Mouse (Mus musculus): ENCODE measurements around the gene Cdk13. TPM values are rescaled to one million over a fixed set of nuclear protein-coding genes. Genes with fewer than 3 reads are reported as not detected.

Gene Cdk13
- polyA plus RNA-seq, 1 experiment from 2014 or later = 14.6 TPM

DNA sequence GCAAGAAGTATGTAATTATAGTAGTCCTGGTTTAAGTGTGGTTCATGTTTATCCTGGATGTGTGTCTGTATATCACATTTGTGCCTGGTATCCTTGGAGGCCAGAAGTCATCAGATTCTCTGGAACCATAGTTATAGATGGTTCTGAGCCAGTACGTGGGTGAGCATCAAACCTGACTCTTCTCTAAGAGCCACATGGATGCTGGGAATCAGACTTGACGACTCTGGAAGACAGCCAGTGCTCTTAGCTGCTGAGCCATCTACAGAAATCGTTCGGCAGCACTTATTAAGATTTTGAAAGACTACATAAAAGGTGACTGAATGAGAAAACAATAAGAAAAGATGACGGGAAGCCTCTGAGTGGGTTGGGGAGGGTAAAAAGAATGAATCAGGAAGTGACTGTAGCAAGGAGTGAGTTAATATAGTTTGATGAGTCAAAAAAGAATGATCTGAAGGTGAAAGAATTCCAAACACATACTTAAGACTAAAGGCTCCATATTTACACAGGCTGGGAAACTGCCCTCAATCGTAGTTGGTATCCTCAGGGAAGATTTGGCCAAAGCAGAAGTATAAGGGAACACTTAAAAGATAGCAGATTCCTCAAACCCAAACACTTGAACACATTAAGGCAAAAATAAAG, 99.6 kb downstream of the Cdk13 start:
- Histone ChIP-seq H3K36me3 (ENCODE audit: control insufficient read depth, insufficient read depth) (no peaks in the 10 kb centered on the region), H3K9me3 (ENCODE audit: control insufficient read depth, low read length) (no peaks in the 10 kb centered on the region), H3K4me2 (ENCODE audit: low read length) (no peak overlapping the region), H3K4me3 (replicated peaks; ENCODE audit: low read length) (no peak overlapping the region), H3K27ac (ENCODE audit: low read length) (no peak overlapping the region), H3K9ac (replicated peaks; ENCODE audit: low read depth, low read length) (no peak overlapping the region), H3K27me3 (replicated peaks; ENCODE audit: control insufficient read depth, insufficient read depth, low read length) (no peaks in the 10 kb centered on the region), H3K4me1 (replicated peaks; ENCODE audit: control insufficient read depth, insufficient read depth, low read length) (no peaks in the 10 kb centered on the region)
- ATAC-seq = no peak
- 65% methylated on average over 6 of the region's 6 CpGs for WGBS

DNA sequence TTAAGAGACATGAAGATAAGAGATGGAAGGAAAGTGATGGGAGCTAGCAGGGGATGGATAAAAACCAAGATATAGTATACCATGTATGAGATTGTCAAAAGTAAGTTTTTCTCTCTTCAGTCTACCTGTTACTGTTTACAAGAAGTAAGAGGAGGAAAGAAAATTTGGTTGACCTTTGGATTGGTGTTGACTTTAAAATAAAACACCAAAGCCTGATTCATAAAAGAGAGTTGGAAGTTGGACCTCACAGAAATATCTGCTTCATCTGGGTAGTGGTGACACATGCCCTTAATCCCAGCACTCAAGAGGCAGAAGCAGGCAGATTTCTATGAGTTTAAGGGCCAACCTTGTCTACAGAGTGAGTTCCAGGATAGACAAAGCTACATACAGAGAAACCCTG, 102.6 kb downstream of the Cdk13 start:
- no peaks in the 10 kb centered on the region for H3K27me3 ChIP-seq (replicated peaks; ENCODE audit: control insufficient read depth, insufficient read depth, low read length)
- no peak overlapping the region for H3K4me3 ChIP-seq (replicated peaks; ENCODE audit: low read length)
- H3K4me2 ChIP-seq (ENCODE audit: low read length) = no peak overlapping the region
- H3K9ac ChIP-seq (replicated peaks; ENCODE audit: low read depth, low read length) = no peak overlapping the region
- no peaks in the 10 kb centered on the region for H3K9me3 ChIP-seq (ENCODE audit: control insufficient read depth, low read length)
- H3K36me3 ChIP-seq (ENCODE audit: control insufficient read depth, insufficient read depth) = no peaks in the 10 kb centered on the region
- no peak overlapping the region for H3K27ac ChIP-seq (ENCODE audit: low read length)
- no peak for ATAC-seq
- H3K4me1 ChIP-seq (replicated peaks; ENCODE audit: control insufficient read depth, insufficient read depth, low read length) = no peaks in the 10 kb centered on the region

DNA sequence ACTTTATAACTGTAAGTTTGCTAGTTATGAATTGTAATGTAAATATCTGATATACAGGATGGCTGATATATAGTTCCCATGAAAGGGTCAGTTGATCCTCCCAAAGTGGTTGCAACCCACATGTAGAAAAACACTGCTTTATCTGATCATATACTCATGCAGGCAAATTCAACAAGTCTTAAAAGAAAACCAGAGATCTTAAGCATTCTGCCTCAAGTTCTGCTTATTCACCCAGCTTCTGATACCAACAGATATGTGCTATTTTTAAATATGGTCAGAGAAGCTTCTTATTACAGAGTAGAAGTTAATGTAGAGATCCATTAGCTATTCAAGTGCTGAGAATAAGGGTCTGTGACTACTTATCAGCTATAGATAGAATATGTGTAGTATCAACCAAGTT, 103.6 kb downstream of the Cdk13 start:
- Histone ChIP-seq H3K4me2 (ENCODE audit: low read length) (no peak overlapping the region), H3K9ac (replicated peaks; ENCODE audit: low read depth, low read length) (no peak overlapping the region), H3K27me3 (replicated peaks; ENCODE audit: control insufficient read depth, insufficient read depth, low read length) (no peaks in the 10 kb centered on the region), H3K4me3 (replicated peaks; ENCODE audit: low read length) (no peak overlapping the region), H3K4me1 (replicated peaks; ENCODE audit: control insufficient read depth, insufficient read depth, low read length) (0 out of 2 replicates have a peak, but pooled peaks cover 2% of the 10 kb centered on the region), H3K27ac (ENCODE audit: low read length) (no peak overlapping the region), H3K36me3 (ENCODE audit: control insufficient read depth, insufficient read depth) (no peaks in the 10 kb centered on the region), H3K9me3 (ENCODE audit: control insufficient read depth, low read length) (no peaks in the 10 kb centered on the region)
- ATAC-seq = no peak

DNA sequence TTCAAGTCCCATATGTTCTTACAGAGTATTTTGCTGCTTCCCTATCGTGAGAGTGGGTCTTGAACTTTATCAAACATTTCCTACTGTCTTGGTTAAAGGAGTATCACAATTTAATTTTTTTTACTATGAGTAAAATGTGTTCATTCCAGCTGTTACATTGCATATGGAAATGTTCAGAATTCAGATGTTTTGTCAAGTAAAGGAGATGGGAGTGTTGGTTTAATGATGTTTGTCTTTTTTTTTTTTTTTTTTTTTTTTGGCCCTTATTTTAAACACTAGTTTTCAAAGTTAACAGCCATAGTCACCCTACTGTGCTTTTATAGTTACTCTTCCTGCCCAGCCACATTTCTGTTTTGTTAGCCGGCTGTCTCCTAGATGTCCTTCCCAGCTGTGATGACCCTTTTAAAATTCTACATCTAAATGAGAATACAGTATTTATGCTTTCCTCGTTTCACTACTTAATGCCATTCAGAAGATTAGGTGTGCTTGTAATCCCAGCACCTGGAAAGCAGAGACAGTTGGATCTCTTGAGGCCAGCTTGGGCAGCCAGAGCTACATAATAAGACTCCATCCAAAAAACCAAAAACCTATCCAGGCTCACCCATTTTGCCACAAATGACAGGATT, 104.7 kb downstream of the Cdk13 start:
- Histone ChIP-seq H3K4me1 (replicated peaks; ENCODE audit: control insufficient read depth, insufficient read depth, low read length) (peaks cover 5% of the 10 kb centered on the region), H3K9me3 (ENCODE audit: control insufficient read depth, low read length) (no peaks in the 10 kb centered on the region), H3K4me3 (replicated peaks; ENCODE audit: low read length) (no peak overlapping the region), H3K27me3 (replicated peaks; ENCODE audit: control insufficient read depth, insufficient read depth, low read length) (no peaks in the 10 kb centered on the region), H3K9ac (replicated peaks; ENCODE audit: low read depth, low read length) (no peak overlapping the region), H3K4me2 (ENCODE audit: low read length) (no peak overlapping the region), H3K36me3 (ENCODE audit: control insufficient read depth, insufficient read depth) (no peaks in the 10 kb centered on the region), H3K27ac (ENCODE audit: low read length) (no peak overlapping the region)
- ATAC-seq = no peak
- 78% methylated on average over 3 of the region's 3 CpGs for WGBS

DNA sequence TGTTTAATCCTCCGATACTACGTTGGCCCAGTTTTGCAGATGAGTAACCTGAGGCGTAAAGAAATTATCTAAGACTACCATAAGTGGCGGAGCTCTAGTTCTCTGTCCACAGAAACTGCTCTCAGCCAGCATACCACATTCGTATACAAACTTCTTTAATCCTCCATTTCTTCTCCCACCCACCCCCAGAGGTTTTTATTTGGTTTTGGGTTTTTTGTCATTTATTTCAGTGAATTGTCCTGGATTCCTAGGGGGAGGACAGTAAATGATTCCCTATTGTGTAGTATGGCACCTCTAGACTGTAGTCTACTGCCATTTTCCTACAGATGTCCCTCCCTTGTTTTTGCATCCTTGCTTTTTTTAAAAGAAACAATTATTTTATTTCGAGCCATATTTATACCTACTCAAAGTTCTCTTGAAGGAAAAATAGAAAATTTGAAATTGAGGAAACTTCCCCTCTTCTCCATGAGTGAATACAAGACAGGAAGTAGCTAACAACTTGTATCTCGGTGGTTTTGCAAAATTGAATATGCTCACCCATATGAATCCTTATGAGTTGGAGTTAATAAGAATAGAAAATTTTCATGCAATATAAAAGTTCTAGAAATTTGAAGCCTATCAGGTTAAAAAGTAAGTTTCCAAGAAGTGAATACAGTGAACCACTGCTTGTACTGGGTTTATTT, 108.9 kb downstream of the Cdk13 start:
- no peak for ATAC-seq
- no peaks in the 10 kb centered on the region for H3K27me3 ChIP-seq (replicated peaks; ENCODE audit: control insufficient read depth, insufficient read depth, low read length)
- H3K9ac ChIP-seq (replicated peaks; ENCODE audit: low read depth, low read length) = peak overlapping the region; percentile 82
- 18% methylated on average over 7 of the region's 7 CpGs for WGBS
- H3K36me3 ChIP-seq (ENCODE audit: control insufficient read depth, insufficient read depth) = no peaks in the 10 kb centered on the region
- H3K4me3 ChIP-seq (replicated peaks; ENCODE audit: low read length) = peak overlapping the region; percentile 62
- no peaks in the 10 kb centered on the region for H3K9me3 ChIP-seq (ENCODE audit: control insufficient read depth, low read length)
- peak overlapping the region; percentile 89 for H3K27ac ChIP-seq (ENCODE audit: low read length)
- H3K4me2 ChIP-seq (ENCODE audit: low read length) = peak overlapping the region; percentile 90
- H3K4me1 ChIP-seq (replicated peaks; ENCODE audit: control insufficient read depth, insufficient read depth, low read length) = peaks cover 5% of the 10 kb centered on the region

DNA sequence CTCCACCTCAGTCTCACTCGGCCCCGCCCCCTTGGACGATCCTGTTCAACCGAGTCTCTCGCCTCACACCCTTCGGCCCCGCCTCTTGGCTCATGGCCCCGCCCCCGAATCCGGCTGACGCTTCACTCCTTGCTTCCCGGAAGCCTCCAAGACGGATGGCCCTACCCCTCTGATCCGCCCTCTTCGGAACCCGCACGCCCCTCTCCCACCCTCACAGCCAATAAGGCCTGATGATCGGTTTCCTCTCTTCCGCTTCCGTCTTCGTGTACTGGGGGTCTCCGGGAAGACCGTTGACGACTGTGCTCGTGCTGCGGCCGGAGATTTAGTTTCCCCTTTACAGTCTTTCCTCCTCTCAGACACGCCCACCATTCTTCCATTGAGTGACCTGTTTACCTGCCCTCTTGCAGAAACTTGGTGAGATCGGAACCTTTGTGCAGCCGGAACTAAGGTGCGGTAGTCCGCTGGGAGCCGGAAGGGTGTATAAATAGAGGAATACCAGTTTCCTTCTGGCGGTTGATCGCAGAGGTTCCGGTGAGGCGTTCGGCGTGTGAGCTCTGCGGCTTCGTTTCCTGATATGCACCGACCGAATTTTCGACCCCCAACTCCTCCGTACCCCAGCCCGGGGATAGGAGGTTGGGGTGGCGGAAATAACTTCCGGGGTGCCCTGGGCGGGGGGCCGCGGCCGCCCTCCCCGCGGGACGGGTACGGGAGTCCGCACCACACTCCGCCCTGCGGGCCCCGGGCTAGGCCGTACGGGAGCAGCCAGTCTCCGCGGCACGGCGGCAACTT, 109.8 kb downstream of the Cdk13 start, which contains the start of the genes Mplkip and Sugct:
Gene Mplkip (plus strand): TSS at position 282 of the 789 bp plus-strand sequence.
Gene Sugct (minus strand): TSS at position 643 of the 789 bp plus-strand sequence.
- ATAC-seq = peak; percentile 99
- no peaks in the 10 kb centered on the region for H3K27me3 ChIP-seq (replicated peaks; ENCODE audit: control insufficient read depth, insufficient read depth, low read length)
- H3K36me3 ChIP-seq (ENCODE audit: control insufficient read depth, insufficient read depth) = no peaks in the 10 kb centered on the region
- H3K4me3 ChIP-seq (replicated peaks; ENCODE audit: low read length) = peak within 1 kb of the TSS; percentile 62
- WGBS = under 1% methylated on average over 62 of the region's 66 CpGs
- peak within 1 kb of the TSS; percentile 89 for H3K27ac ChIP-seq (ENCODE audit: low read length)
- H3K9ac ChIP-seq (replicated peaks; ENCODE audit: low read depth, low read length) = peak within 1 kb of the TSS; percentile 82
- H3K9me3 ChIP-seq (ENCODE audit: control insufficient read depth, low read length) = no peaks in the 10 kb centered on the region
- peaks cover 5% of the 10 kb centered on the region for H3K4me1 ChIP-seq (replicated peaks; ENCODE audit: control insufficient read depth, insufficient read depth, low read length)
- peak within 1 kb of the TSS; percentile 90 for H3K4me2 ChIP-seq (ENCODE audit: low read length)

DNA sequence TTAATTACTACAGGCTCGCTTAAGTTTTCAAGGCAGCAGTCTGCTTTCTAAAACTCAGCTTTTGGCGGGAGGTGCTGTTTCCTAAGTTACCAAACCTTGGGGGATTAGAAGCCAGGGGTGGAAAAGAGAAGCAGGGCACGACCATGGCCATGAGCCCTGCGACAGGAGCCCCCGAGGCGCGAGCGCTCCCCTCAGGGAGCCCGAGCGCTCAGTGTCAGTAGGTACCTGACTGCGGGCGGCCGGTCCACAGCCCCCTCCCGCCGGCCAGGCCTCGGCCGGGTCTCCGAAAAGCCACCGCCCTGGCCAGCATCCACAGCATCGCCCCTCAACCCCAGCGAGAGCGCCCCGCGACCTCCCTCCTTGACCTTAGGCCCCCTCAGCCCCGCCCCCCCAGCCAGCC, 110.5 kb downstream of the Cdk13 start:
- Histone ChIP-seq H3K36me3 (ENCODE audit: control insufficient read depth, insufficient read depth) (no peaks in the 10 kb centered on the region), H3K9me3 (ENCODE audit: control insufficient read depth, low read length) (no peaks in the 10 kb centered on the region), H3K4me1 (replicated peaks; ENCODE audit: control insufficient read depth, insufficient read depth, low read length) (peaks cover 5% of the 10 kb centered on the region), H3K4me3 (replicated peaks; ENCODE audit: low read length) (peak overlapping the region; percentile 62), H3K27me3 (replicated peaks; ENCODE audit: control insufficient read depth, insufficient read depth, low read length) (no peaks in the 10 kb centered on the region), H3K9ac (replicated peaks; ENCODE audit: low read depth, low read length) (peak overlapping the region; percentile 71), H3K4me2 (ENCODE audit: low read length) (peak overlapping the region; percentile 73), H3K27ac (ENCODE audit: low read length) (peak overlapping the region; percentile 66)
- WGBS = under 1% methylated on average over 22 of the region's 25 CpGs
- peak; percentile 74 for ATAC-seq

DNA sequence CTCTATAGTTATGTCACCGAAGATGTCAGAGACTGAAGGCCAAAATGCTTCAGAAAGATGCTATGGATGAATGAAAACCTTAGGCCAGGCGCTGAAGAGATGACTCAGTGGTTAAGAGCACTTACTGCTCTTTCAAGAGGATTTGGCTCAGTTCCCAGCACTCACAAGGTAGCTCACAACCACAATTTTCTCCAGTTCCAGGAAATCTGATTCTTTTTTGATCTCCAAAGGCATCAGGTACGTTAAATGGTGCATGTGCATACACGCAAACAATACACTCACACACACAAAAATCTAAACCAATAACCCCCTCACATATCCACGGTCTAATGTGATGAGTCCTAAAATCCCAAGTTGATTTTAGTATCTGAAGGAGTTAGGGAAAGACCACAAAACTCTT, 111.1 kb downstream of the Cdk13 start:
- 65% methylated on average over 5 of the region's 5 CpGs for WGBS
- Histone ChIP-seq H3K9ac (replicated peaks; ENCODE audit: low read depth, low read length) (no peak overlapping the region), H3K4me2 (ENCODE audit: low read length) (peak overlapping the region; percentile 73; the same call in 1 of the 2 replicates), H3K4me1 (replicated peaks; ENCODE audit: control insufficient read depth, insufficient read depth, low read length) (peaks cover 5% of the 10 kb centered on the region), H3K4me3 (replicated peaks; ENCODE audit: low read length) (no peak overlapping the region), H3K27me3 (replicated peaks; ENCODE audit: control insufficient read depth, insufficient read depth, low read length) (no peaks in the 10 kb centered on the region), H3K36me3 (ENCODE audit: control insufficient read depth, insufficient read depth) (no peaks in the 10 kb centered on the region), H3K27ac (ENCODE audit: low read length) (no peak overlapping the region), H3K9me3 (ENCODE audit: control insufficient read depth, low read length) (no peaks in the 10 kb centered on the region)
- ATAC-seq = no peak

DNA sequence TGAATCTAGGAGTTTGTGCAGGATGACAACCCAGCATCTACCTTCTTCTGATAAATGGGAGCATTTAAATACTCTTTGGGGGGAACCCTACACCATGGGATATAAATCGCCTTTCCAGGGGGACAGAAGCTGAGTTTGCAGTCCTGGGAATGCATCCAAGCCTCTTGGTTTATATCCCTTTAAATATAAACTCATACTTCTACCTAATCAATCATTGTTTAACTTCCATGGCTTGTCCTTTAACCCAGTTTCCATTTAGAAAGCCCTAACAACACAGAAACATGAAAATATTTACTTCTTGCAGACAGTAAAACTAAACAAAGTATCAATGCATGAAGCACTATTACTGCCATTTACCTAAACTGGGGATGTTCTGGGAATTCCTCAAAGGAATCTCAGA, 113.5 kb downstream of the Cdk13 start:
- WGBS = 68% methylated on average over 1 of the region's 1 CpGs
- Histone ChIP-seq H3K4me1 (replicated peaks; ENCODE audit: control insufficient read depth, insufficient read depth, low read length) (peaks cover 3% of the 10 kb centered on the region), H3K27ac (ENCODE audit: low read length) (no peak overlapping the region), H3K4me3 (replicated peaks; ENCODE audit: low read length) (no peak overlapping the region), H3K4me2 (ENCODE audit: low read length) (no peak overlapping the region), H3K27me3 (replicated peaks; ENCODE audit: control insufficient read depth, insufficient read depth, low read length) (no peaks in the 10 kb centered on the region), H3K9ac (replicated peaks; ENCODE audit: low read depth, low read length) (no peak overlapping the region), H3K36me3 (ENCODE audit: control insufficient read depth, insufficient read depth) (no peaks in the 10 kb centered on the region), H3K9me3 (ENCODE audit: control insufficient read depth, low read length) (no peaks in the 10 kb centered on the region)
- ATAC-seq = no peak
